Mouse (Mus musculus): Measurements from ENCODE around the gene Scn8a.
"Not testable (repeated sequence)": the region's sequence is repeated elsewhere in the genome, so short reads cannot be mapped to it uniquely, and the experiment has no call there.

Gene Scn8a

GRCm38 (mm10) chr15:100869558-100869957 is at the start of gene Scn8a:
Scn8a (plus strand) TSS chr15:100869858.
- no peak for DNase-seq (ENCODE audit: extremely low spot score)

GRCm38 (mm10) chr15:100821824-100822223 is 47.8 kb upstream of the Scn8a start:
- DNase-seq (ENCODE audit: extremely low spot score): no peak

- not testable (repeated sequence) for DNase-seq (ENCODE audit: extremely low spot score)
Observed at GRCm38 (mm10) chr15:100822370-100822769, 47.3 kb upstream of the Scn8a start.

GRCm38 (mm10) chr15:100825249-100825856 is 44.3 kb upstream of the Scn8a start:
- no peak for DNase-seq (ENCODE audit: extremely low spot score)

- no peak for DNase-seq (ENCODE audit: extremely low spot score)
Observed at GRCm38 (mm10) chr15:100826076-100826475, 43.6 kb upstream of the Scn8a start.

GRCm38 (mm10) chr15:100829775-100830174 is 39.9 kb upstream of the Scn8a start:
- DNase-seq (ENCODE audit: extremely low spot score): no peak

- DNase-seq (ENCODE audit: extremely low spot score): peak; percentile 30
Observed at GRCm38 (mm10) chr15:100830682-100831081, 39.0 kb upstream of the Scn8a start.

GRCm38 (mm10) chr15:100832144-100832543 is 37.5 kb upstream of the Scn8a start:
- no peak for DNase-seq (ENCODE audit: extremely low spot score)

- no peak for DNase-seq (ENCODE audit: extremely low spot score)
Observed at GRCm38 (mm10) chr15:100832784-100833183, 36.9 kb upstream of the Scn8a start.

GRCm38 (mm10) chr15:100836729-100837128 is 32.9 kb upstream of the Scn8a start:
- no peak for DNase-seq (ENCODE audit: extremely low spot score)

- DNase-seq (ENCODE audit: extremely low spot score): peak; percentile 65
Observed at GRCm38 (mm10) chr15:100838607-100839207, 31.0 kb upstream of the Scn8a start.

- DNase-seq (ENCODE audit: extremely low spot score): no peak
Observed at GRCm38 (mm10) chr15:100844336-100844735, 25.3 kb upstream of the Scn8a start.

GRCm38 (mm10) chr15:100845049-100845879 is 24.4 kb upstream of the Scn8a start:
- DNase-seq (ENCODE audit: extremely low spot score): peak; percentile 65

- no peak for DNase-seq (ENCODE audit: extremely low spot score)
Observed at GRCm38 (mm10) chr15:100847193-100847592, 22.5 kb upstream of the Scn8a start.

GRCm38 (mm10) chr15:100857586-100857985 is 12.1 kb upstream of the Scn8a start:
- no peak for DNase-seq (ENCODE audit: extremely low spot score)

- no peak for DNase-seq (ENCODE audit: extremely low spot score)
Observed at GRCm38 (mm10) chr15:100860856-100861255, 8.8 kb upstream of the Scn8a start.

- no peak for DNase-seq (ENCODE audit: extremely low spot score)
Observed at GRCm38 (mm10) chr15:100865556-100865955, 4.1 kb upstream of the Scn8a start.

- DNase-seq (ENCODE audit: extremely low spot score): peak; percentile 80
Observed at GRCm38 (mm10) chr15:100870001-100870774, 530 bp downstream of the Scn8a start.

GRCm38 (mm10) chr15:100870775-100871106 is 1.1 kb downstream of the Scn8a start:
- no peak for DNase-seq (ENCODE audit: extremely low spot score)

GRCm38 (mm10) chr15:100871107-100872011 is 1.7 kb downstream of the Scn8a start:
- DNase-seq (ENCODE audit: extremely low spot score): peak; percentile 59

GRCm38 (mm10) chr15:100873155-100873554 is 3.5 kb downstream of the Scn8a start:
- peak; percentile 84 for DNase-seq (ENCODE audit: extremely low spot score)

Data from embryo, embryonic 9.5 days (tissue).